Mouse (Mus musculus) kidney, adult 11 months (tissue): ENCODE measurements at regions not wholly inside any gene's neighbourhood (a gene's known extent, or its start where the extent isn't known, plus 50 kb on each side); places are given as distances from the start of the nearest gene placed in this dataset.

ENCODE experiments used
- DNase-seq: peaks from one replicate; pipeline ENCODE4 v3.0.0; 2022

DNA sequence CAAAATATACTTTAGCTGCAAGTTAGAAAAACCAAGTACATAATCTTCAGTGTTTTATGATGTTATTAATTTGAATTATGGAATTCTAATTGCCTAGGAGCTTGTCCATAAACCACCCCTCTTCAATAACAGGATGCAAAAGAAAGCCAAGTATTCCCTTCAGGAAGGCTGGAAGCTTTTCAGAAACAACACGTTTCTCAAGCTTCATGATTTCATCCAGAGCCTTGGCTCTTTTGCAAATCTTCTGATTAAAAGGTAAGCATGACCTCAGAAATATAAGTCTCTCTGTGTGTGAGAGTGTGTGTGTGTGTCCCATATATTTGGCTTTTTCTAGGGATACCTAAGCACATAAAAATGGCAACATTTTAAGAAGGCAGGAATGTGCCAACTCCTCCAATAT lies 570.0 kb downstream of the Gm11232 start:
- DNase-seq: no peak

DNA sequence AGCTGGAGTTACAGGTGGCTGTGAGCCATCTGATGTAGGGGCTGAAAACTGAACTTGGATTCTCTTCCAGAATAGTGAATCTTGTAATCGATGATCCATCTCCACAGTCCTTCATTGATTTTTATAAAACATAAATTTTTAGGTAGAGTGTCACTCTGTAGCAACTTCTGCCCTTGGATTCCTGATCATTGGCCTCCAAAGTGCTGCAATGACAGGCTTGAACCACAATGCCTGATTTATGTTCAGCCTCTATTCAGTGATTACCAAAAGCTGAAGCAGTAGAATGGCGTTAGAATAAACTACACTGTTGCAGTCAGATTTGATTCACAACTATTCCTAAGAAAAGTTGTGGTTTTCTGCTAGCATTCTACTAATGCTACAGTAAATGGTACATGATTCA lies 580.1 kb downstream of the Gm11232 start:
- DNase-seq: no peak

DNA sequence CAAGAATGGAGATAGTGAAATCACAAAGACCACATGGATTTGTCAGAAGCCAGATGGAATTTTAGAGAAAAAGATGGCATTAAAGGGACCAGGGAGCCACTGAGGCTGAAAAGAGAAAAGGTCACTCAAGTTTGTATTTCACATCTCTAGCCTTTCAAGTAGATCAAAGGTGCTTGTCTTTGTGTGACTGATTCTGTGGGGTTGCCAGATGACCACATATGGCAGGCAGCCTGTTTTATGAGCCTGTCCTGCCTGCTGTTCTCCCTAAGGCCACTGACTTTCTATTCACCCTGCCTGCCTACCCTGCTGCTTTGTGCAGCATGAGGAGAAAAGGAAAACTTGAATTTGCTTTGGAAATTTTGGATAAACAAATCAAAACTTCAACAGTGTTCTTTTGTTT lies 592.0 kb downstream of the Gm11232 start:
- no peak for DNase-seq

DNA sequence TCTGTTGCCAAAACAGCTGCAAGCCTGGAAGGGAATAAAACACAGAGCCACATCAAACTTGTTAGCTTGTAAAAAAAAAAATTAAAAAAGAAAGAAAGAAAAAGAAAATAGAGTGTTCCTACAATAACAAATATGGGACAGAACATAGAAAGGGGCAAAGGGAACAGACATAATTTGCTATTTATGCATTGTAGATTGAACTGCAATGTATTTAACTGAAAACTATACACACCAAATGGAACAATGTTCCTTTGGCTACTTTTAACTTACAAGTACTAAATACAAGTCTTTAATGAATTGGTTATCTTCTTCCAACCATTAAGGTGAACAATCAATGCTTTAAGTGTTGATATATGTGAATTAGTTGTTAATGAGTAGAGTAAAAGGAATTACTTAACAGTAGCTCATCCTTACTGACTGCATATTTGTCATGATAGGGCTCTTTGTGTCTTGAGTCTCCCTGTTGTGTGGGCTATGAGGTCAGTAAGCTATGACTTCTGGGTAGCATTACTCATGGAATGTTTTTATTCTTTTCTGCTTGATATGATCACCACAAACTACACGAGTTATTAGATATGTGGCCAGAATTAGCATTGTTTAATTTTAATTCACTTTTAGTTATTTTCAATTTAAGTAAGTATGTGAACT lies 597.0 kb upstream of the Megf9 start:
- DNase-seq: no peak

DNA sequence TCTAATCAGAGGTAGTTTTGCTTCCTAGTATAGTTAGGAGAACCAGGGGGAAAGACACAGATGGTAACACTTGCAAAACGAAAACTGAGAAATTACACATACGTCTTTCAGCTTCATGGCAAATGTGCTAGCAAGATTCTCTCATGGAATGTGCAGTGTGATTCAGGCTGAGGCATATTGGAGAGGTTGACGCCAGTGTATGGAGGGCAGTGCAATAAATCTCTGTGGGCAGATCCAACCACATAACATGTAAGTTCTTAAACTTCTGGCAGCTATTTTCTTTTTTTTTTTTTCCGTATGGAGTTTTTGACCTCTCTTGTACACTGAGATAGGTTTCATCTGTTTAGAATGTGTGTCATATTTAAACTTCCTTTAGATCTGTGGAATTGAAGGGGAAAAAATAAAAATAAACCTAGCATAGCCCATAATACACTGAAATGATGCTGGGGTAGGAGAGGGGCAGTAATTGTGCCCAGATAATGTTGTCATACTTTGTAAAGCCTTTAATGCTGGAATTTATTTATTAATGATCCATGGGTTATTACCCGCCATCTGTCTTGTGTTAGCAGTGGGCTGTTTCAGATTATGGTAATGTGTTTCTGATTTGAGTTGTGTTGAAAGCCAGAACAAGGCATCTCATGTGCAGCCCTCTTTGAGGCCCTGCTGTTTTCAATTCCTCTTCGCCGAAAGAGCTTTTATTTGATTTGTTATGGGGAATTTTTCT lies 596.3 kb upstream of the Megf9 start:
- no peak for DNase-seq

DNA sequence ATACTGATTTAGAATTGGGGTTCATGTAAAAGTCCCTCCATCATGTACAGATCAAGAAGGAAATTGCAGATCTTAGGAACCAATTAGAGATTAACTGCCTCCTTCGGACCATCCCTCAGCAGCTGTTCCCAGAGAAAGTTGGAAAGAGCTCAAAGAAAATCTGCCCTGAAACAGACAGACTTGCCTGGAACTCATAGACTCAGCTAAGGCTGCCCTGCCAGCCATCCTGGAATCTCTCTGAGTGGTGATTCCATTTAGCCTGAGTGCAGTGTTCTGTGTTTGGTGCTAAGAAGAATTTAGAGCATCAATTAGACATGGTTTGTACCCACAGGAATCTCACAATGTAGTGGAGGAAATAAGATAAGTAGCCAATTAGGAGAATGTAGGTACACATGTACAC lies 594.5 kb upstream of the Megf9 start:
- no peak for DNase-seq
